Mouse (Mus musculus): Measurements from ENCODE around the gene Dhcr24. TPM values are rescaled to one million over a fixed set of nuclear protein-coding genes. Genes with fewer than 3 reads are reported as not detected.
A peak's percentile ranks its signal among the peaks of the same experiment; 100 is the strongest.

The Dhcr24 gene
- polyA plus RNA-seq, 1 experiment from 2014 or later, result 6.5 TPM

DNA sequence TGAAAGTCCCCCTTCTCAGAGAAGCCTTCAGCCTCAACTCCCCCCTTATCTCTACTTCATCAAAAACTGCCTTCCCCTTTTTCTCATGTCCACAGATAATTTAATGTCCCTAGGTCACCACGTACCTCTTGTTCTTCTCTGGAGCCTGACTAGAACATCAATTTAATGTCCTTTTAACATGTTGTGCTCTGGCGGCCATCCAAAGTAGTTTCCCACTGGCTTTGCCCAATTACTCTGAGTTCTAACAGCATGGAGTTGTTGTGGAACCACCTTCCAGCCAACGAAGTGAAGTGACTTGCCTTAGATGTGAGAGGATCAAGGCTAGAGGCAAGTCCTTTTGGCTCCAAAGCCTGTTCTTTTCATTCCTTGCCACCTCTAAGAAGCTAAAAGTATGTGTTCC, 19.3 kb upstream of the Dhcr24 start:
- no peak overlapping the region for H3K9ac ChIP-seq
- H3K27ac ChIP-seq, result no peak overlapping the region
- H3K27me3 ChIP-seq, result no peaks in the 10 kb centered on the region; the same call in 1 of the 2 replicates
- no peaks in the 10 kb centered on the region for H3K9me3 ChIP-seq (replicated peaks)
- WGBS (ENCODE audit: insufficient replicate concordance), result 28% methylated on average over 3 of the region's 3 CpGs
- no peak for ATAC-seq (ENCODE audit: low read depth)
- H3K36me3 ChIP-seq, result no peaks in the 10 kb centered on the region
- no peak for DNase-seq
- no peaks in the 10 kb centered on the region for H3K4me1 ChIP-seq (replicated peaks)
- H3K4me3 ChIP-seq (replicated peaks), result no peak overlapping the region
- no peak overlapping the region for H3K4me2 ChIP-seq

DNA sequence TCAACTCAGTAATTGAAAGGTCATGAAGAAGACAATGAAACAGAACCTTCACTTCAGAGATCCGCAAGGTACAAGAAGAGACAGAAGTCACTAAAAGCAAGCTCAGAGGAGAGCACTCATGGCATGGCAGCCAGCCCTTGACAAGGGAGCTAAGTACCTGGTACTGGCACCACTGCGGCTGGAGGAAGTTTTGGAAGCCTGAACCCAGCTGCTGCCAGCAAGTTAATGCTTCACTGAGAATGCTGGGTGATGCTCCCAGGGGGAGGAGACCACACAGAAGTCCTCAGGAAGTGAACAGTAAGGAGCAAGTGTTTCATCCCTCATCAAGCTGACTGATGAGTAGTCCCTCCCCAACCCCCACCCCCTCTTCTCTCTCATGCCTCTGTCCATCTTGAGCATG, 18.6 kb upstream of the Dhcr24 start:
- no peak for ATAC-seq (ENCODE audit: low read depth)
- no peak overlapping the region for H3K9ac ChIP-seq
- H3K27me3 ChIP-seq, result no peaks in the 10 kb centered on the region; the same call in 1 of the 2 replicates
- H3K9me3 ChIP-seq (replicated peaks), result no peaks in the 10 kb centered on the region
- DNase-seq, result no peak
- H3K4me1 ChIP-seq (replicated peaks), result no peaks in the 10 kb centered on the region; the same call in 1 of the 2 replicates
- H3K4me3 ChIP-seq (replicated peaks), result no peak overlapping the region
- WGBS (ENCODE audit: insufficient replicate concordance), result 67% methylated on average over 2 of the region's 2 CpGs
- H3K36me3 ChIP-seq, result no peaks in the 10 kb centered on the region
- no peak overlapping the region for H3K4me2 ChIP-seq
- H3K27ac ChIP-seq, result no peak overlapping the region

DNA sequence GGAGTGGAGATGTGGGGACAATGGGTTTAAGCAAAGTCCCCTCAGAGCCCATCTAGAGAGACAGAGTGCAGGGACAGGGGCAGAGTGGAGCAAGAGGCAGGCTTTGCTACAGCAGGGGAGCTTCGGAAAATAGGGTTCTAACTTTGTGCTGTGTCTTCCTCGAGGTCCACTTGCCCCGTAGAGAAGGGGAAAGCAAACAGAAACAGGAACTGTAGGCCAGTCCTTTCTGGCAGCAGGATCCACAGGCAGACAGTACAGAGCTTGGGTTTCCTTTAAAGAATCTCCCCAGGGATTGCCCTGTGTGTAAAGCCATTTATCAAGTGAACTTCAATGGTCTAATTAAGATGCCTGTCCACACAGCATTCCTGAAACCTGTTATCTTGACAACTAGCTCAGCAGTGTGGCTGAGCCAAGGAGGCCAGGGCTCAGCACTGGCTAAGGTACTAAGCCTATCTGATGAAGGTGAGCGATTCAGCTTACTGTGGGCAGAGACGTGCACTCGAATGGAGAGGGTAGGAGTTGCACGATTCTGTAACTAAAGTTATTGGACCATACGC, 14.9 kb upstream of the Dhcr24 start:
- ATAC-seq (ENCODE audit: low read depth), result no peak
- H3K27me3 ChIP-seq, result no peaks in the 10 kb centered on the region; the same call in 1 of the 2 replicates
- 52% methylated on average over 8 of the region's 8 CpGs for WGBS (ENCODE audit: insufficient replicate concordance)
- H3K36me3 ChIP-seq, result no peaks in the 10 kb centered on the region
- H3K27ac ChIP-seq, result no peak overlapping the region
- no peak overlapping the region for H3K4me2 ChIP-seq
- no peak overlapping the region for H3K9ac ChIP-seq
- peaks cover 3% of the 10 kb centered on the region for H3K4me1 ChIP-seq (replicated peaks)
- DNase-seq, result no peak
- H3K9me3 ChIP-seq (replicated peaks), result no peaks in the 10 kb centered on the region
- no peak overlapping the region for H3K4me3 ChIP-seq (replicated peaks)

DNA sequence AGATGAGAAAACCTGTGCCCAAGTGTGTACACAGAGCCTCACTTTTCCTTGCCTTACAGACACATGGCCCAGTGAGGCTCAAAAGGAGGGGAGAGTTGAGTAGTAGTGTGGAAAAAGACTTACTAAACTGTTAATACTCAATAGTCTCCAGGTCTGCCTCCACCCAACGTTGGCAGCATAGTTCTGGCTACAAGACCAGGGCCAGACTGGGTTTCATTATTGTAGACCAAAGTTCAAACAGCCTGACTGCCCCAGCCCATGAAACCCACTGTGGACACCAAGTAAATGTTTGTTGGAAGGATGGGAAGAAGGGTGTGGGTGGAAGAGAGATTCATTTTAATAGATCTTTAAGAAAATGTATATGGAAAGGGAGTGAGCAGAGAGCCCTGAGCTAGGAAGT, 13.9 kb upstream of the Dhcr24 start:
- H3K4me3 ChIP-seq (replicated peaks), result no peak overlapping the region
- DNase-seq (no peak), ATAC-seq (ENCODE audit: low read depth) (no peak)
- H3K36me3 ChIP-seq, result no peaks in the 10 kb centered on the region
- WGBS (ENCODE audit: insufficient replicate concordance), result 45% methylated on average over 1 of the region's 1 CpGs
- no peak overlapping the region for H3K9ac ChIP-seq
- H3K27ac ChIP-seq, result no peak overlapping the region
- peaks cover 3% of the 10 kb centered on the region for H3K4me1 ChIP-seq (replicated peaks)
- H3K27me3 ChIP-seq, result no peaks in the 10 kb centered on the region; the same call in 1 of the 2 replicates
- no peaks in the 10 kb centered on the region for H3K9me3 ChIP-seq (replicated peaks)
- H3K4me2 ChIP-seq, result no peak overlapping the region

DNA sequence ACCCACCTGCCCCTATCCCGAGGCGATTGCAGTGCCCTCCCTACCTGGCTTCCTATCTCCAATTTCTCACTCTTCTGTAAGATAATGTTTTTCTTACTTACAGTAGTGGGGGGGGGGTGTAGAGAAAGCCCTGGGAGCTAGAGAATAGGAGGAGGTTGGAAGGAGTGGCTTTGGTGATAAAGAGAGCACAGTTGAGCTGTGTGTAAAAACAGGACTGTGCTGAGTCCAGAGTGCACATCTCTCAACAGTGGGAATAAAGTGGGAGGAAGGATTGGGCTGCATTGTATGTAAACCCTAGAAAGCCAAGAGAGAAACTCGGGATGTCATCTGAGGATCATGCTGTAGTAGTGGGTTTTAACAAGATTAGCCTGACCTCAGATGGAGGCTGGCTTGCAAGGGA, 12.7 kb upstream of the Dhcr24 start:
- H3K27me3 ChIP-seq, result no peaks in the 10 kb centered on the region; the same call in 1 of the 2 replicates
- no peak overlapping the region for H3K27ac ChIP-seq
- peaks cover 3% of the 10 kb centered on the region for H3K4me1 ChIP-seq (replicated peaks)
- H3K36me3 ChIP-seq, result no peaks in the 10 kb centered on the region
- no peak overlapping the region for H3K4me3 ChIP-seq (replicated peaks)
- H3K9ac ChIP-seq, result no peak overlapping the region
- H3K4me2 ChIP-seq, result no peak overlapping the region
- ATAC-seq (ENCODE audit: low read depth), result no peak
- DNase-seq, result no peak
- H3K9me3 ChIP-seq (replicated peaks), result no peaks in the 10 kb centered on the region
- 59% methylated on average over 3 of the region's 3 CpGs for WGBS (ENCODE audit: insufficient replicate concordance)

DNA sequence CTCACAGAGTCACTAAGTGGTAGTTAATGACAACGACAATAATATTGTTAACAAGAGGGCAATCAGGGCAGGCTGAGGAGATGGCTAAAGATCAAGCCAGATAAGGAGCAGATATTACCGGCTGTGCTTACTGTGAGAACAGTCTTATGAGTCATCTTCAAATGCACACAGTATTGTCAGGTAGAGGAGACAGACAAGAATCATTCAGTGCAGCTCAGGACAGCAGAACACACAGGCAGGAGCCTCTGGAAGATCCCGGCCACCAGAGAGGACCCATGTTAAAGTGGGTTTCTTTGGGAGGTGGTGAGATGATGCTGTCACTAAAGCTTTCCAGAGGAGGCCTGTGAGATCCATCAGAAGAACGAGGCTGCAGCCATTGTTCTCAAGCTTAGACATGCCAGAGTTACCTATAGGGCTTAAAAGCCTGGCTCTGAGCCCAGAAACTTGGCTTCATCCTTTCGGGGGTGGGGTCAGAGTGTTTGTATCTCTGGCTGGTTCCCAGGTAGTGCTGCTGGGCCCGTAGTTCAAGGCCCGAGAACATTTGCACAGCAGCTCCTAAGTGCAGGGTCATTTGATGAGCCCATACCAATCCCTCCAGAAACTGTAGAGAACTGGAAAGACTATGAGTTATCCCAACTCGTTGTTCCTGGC, 10.2 kb upstream of the Dhcr24 start:
- 58% methylated on average over 8 of the region's 8 CpGs for WGBS (ENCODE audit: insufficient replicate concordance)
- Histone ChIP-seq H3K4me1 (replicated peaks) (peaks cover 3% of the 10 kb centered on the region), H3K9me3 (replicated peaks) (no peaks in the 10 kb centered on the region), H3K27ac (no peak overlapping the region), H3K36me3 (no peaks in the 10 kb centered on the region), H3K4me3 (replicated peaks) (no peak overlapping the region), H3K4me2 (no peak overlapping the region), H3K9ac (no peak overlapping the region), H3K27me3 (no peaks in the 10 kb centered on the region)
- DNase-seq, result no peak
- ATAC-seq (ENCODE audit: low read depth), result no peak

DNA sequence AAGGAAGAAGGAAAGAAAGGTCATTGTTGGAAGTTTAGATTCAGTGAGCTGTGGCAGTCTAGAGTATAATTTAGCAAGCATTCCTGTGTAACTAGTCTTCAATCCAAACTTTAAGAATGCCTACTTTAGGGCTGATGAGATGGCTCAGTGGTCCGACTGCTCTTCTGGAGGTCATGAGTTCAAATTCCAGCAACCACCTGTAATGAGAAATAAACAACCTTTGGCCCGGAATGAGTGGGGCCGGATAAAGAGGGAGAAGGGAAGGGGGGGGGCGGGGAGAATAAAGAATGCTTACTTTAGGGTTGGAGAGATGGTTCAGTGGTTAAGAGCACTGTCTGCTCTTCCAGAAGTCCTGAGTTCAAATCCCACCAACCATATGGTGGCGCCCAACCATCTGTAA, 3.6 kb upstream of the Dhcr24 start:
- H3K9ac ChIP-seq, result no peak overlapping the region
- DNase-seq (no peak), ATAC-seq (ENCODE audit: low read depth) (no peak)
- WGBS (ENCODE audit: insufficient replicate concordance), result 71% methylated on average over 5 of the region's 5 CpGs
- no peaks in the 10 kb centered on the region for H3K27me3 ChIP-seq
- no peak overlapping the region for H3K4me2 ChIP-seq
- no peak overlapping the region for H3K4me3 ChIP-seq (replicated peaks)
- H3K4me1 ChIP-seq (replicated peaks), result peaks cover 28% of the 10 kb centered on the region
- no peak overlapping the region for H3K27ac ChIP-seq
- no peaks in the 10 kb centered on the region for H3K9me3 ChIP-seq (replicated peaks)
- H3K36me3 ChIP-seq, result no peaks in the 10 kb centered on the region

DNA sequence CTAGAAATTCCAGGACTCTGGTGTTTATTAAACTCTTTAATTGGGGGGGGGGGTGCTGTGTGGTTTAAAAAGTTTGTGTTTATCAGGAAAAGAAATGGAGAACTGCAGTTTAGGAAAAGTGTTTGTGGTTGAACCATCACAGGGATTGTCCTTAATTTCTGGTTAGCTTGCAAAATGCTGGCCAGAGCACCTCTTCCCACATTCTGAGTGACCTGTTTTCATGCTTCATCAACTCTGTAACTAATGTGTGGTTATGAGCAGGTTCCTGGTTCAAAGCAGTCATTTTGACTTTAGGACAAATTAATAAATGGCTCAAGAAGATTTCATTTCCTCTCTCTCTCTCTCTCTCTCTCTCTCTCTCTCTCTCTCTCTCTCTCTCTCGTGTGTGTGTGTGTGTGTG, 2.9 kb upstream of the Dhcr24 start:
- ATAC-seq (ENCODE audit: low read depth) (no peak), DNase-seq (no peak)
- WGBS (ENCODE audit: insufficient replicate concordance), result no CpG with 5 or more reads among the region's 1 CpGs
- H3K9ac ChIP-seq, result no peak overlapping the region
- H3K36me3 ChIP-seq, result no peaks in the 10 kb centered on the region; the same call in 1 of the 2 replicates
- H3K27me3 ChIP-seq, result no peaks in the 10 kb centered on the region
- H3K4me3 ChIP-seq (replicated peaks), result no peak overlapping the region
- no peak overlapping the region for H3K27ac ChIP-seq
- H3K4me1 ChIP-seq (replicated peaks), result peaks cover 36% of the 10 kb centered on the region
- no peak overlapping the region for H3K4me2 ChIP-seq
- H3K9me3 ChIP-seq (replicated peaks), result no peaks in the 10 kb centered on the region

DNA sequence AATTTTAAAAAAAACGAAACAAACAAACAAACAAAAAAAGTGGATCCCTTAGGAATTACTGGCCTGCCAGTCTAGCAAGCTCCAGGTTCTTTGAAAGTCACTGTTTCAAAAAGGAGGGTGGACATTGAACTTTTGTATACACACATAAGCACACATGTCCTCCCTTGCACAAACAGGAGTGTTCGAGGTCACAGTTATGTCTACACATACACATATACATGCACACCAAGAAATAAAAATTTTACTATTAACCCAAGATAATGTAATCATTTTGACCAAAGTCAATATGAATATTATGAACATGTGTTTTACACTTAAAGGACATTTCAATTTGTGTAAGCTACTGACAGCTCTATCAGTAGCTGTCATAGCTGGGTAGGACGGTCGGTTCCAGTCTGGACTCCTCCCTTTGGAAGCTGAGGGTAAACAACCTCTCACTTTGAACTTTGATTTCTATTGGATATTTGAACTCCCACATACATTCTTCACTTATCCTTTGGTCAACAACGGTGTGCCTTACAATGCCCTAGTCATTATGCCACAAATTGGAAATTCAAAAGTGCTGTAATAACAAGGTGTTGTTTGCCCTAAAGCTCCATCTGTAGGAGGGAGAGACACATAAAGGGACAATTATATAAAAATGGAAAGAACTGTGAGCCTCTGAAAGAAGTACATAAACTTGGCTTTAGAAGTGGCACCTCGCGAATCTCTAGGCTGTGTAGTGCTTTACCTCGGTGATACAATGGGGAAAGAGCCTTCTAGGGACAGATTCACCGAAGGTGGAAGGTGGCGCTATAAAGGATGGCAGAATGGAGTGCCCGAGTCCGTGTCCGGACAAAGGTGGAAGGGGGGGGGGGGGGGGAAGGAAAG, 1.3 kb upstream of the Dhcr24 start:
- peaks cover 15% of the 10 kb centered on the region for H3K36me3 ChIP-seq
- no peak for ATAC-seq (ENCODE audit: low read depth)
- H3K4me3 ChIP-seq (replicated peaks), result peak overlapping the region; percentile 87
- H3K9me3 ChIP-seq (replicated peaks), result no peaks in the 10 kb centered on the region
- H3K27ac ChIP-seq, result peak overlapping the region; percentile 81
- 28% methylated on average over 13 of the region's 13 CpGs for WGBS (ENCODE audit: insufficient replicate concordance)
- H3K4me1 ChIP-seq (replicated peaks), result peaks cover 52% of the 10 kb centered on the region
- H3K9ac ChIP-seq, result peak overlapping the region; percentile 89
- H3K27me3 ChIP-seq, result no peaks in the 10 kb centered on the region
- DNase-seq, result no peak
- H3K4me2 ChIP-seq, result peak overlapping the region; percentile 98

DNA sequence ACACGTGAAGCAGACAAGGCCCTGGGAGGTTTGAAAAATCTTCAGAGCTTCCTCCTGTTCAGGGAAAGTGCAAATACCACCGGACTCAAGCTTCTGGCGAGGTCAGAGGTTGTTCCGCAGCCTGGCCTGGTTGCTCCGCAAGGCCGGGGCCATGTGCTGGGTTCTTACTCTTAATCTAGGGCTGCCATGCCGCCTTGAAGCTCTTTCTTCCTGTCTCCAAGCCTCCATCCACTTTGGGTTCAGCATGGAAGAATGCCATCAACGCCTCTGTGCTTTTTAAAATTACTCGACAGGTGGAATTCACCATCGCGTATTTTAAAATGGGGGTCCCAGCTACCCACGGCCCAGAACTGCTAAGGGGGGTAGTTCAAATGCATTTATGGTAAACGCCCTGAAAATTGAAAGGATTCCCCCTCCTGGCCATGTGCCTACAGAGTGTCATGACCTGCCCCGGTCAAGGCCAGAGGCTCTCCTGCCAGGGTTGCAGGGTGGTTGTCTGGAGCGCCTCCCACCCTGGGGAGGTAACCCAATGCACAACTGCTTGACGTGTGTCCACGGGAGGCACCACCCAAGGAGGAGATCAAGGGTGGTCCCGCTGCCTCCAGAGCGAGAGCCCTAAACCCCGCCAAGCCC, 509 bp upstream of the Dhcr24 start:
- 2% methylated on average over 19 of the region's 20 CpGs for WGBS (ENCODE audit: insufficient replicate concordance)
- Histone ChIP-seq H3K9me3 (replicated peaks) (no peaks in the 10 kb centered on the region), H3K4me2 (peak overlapping the region; percentile 98), H3K36me3 (peaks cover 23% of the 10 kb centered on the region), H3K9ac (peak overlapping the region; percentile 89), H3K4me3 (replicated peaks) (peak overlapping the region; percentile 87), H3K27me3 (no peaks in the 10 kb centered on the region), H3K27ac (peak overlapping the region; percentile 81), H3K4me1 (replicated peaks) (peaks cover 58% of the 10 kb centered on the region)
- DNase-seq (no peak), ATAC-seq (ENCODE audit: low read depth) (peak; percentile 76)

DNA sequence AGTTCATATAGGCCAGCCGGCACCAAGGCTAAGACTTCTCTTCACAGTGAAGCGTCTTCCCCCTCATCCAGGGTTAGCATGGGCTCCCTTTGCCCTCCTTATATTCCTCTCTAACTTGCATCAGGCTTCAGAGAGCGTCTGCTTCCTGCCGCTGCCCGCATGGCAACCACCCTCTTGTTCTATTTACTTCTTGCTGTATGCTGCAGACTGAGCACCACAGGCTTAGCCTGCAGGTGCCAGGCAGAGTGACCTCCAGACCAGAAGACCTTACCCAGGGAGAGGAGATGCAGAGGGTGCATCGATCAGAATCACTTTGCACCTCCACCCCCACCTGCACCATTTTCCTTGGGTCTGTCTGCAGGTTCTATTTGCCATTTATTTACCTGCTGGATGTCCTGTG, 1.2 kb downstream of the Dhcr24 start:
- Histone ChIP-seq H3K4me3 (replicated peaks) (peak overlapping the region; percentile 87), H3K9me3 (replicated peaks) (no peaks in the 10 kb centered on the region), H3K27me3 (no peaks in the 10 kb centered on the region), H3K4me1 (replicated peaks) (peaks cover 58% of the 10 kb centered on the region), H3K4me2 (peak overlapping the region; percentile 98), H3K27ac (peak overlapping the region; percentile 85), H3K36me3 (peaks cover 37% of the 10 kb centered on the region), H3K9ac (peak overlapping the region; percentile 89)
- no peak for DNase-seq
- ATAC-seq (ENCODE audit: low read depth), result no peak
- 13% methylated on average over 6 of the region's 6 CpGs for WGBS (ENCODE audit: insufficient replicate concordance)
